Mouse (Mus musculus) left cerebral cortex, adult 11 months (tissue): ENCODE measurements around the gene Arfgef2.

Experiments
- DNase-seq: peaks from one replicate; pipeline ENCODE4 v3.0.0; 2022; ENCODE audit warnings: low spot score

The Arfgef2 gene

GRCm38 (mm10) chr2:166806813-166807212 lies 1.4 kb downstream of the Arfgef2 start:
- DNase-seq: no peak

- DNase-seq: no peak
These were observed 4.1 kb downstream of the Arfgef2 start for GRCm38 (mm10) chr2:166809499-166809898.

- no peak for DNase-seq
These were observed 5.4 kb downstream of the Arfgef2 start for GRCm38 (mm10) chr2:166810821-166811220.

- DNase-seq: no peak
These were observed 13.2 kb downstream of the Arfgef2 start for GRCm38 (mm10) chr2:166818463-166819143.

GRCm38 (mm10) chr2:166819849-166820248 lies 14.5 kb downstream of the Arfgef2 start:
- DNase-seq: no peak

- no peak for DNase-seq
These were observed 15.5 kb downstream of the Arfgef2 start for GRCm38 (mm10) chr2:166820844-166821243.

GRCm38 (mm10) chr2:166821406-166821805 lies 16.0 kb downstream of the Arfgef2 start:
- DNase-seq: no peak

GRCm38 (mm10) chr2:166822119-166822826 lies 16.9 kb downstream of the Arfgef2 start:
- no peak for DNase-seq

GRCm38 (mm10) chr2:166822901-166823300 lies 17.5 kb downstream of the Arfgef2 start:
- no peak for DNase-seq

GRCm38 (mm10) chr2:166824386-166824785 lies 19.0 kb downstream of the Arfgef2 start:
- no peak for DNase-seq

- no peak for DNase-seq
These were observed 19.6 kb downstream of the Arfgef2 start for GRCm38 (mm10) chr2:166824998-166825397.

GRCm38 (mm10) chr2:166826491-166827224 lies 21.3 kb downstream of the Arfgef2 start:
- DNase-seq: no peak

GRCm38 (mm10) chr2:166828306-166828705 lies 22.9 kb downstream of the Arfgef2 start:
- DNase-seq: no peak

- DNase-seq: no peak
These were observed 25.0 kb downstream of the Arfgef2 start for GRCm38 (mm10) chr2:166830350-166830749.

GRCm38 (mm10) chr2:166834091-166834490 lies 28.7 kb downstream of the Arfgef2 start:
- DNase-seq: no peak

- DNase-seq: no peak
These were observed 29.4 kb downstream of the Arfgef2 start for GRCm38 (mm10) chr2:166834796-166835195.

- no peak for DNase-seq
These were observed 30.2 kb downstream of the Arfgef2 start for GRCm38 (mm10) chr2:166835581-166835980.

- DNase-seq: no peak
These were observed 36.4 kb downstream of the Arfgef2 start for GRCm38 (mm10) chr2:166841813-166842212.

- DNase-seq: no peak
These were observed 45.3 kb downstream of the Arfgef2 start for GRCm38 (mm10) chr2:166850691-166851090.

- DNase-seq: no peak
These were observed 46.9 kb downstream of the Arfgef2 start for GRCm38 (mm10) chr2:166852270-166852669.

GRCm38 (mm10) chr2:166855771-166856170 lies 50.4 kb downstream of the Arfgef2 start:
- no peak for DNase-seq

- no peak for DNase-seq
These were observed 51.0 kb downstream of the Arfgef2 start for GRCm38 (mm10) chr2:166856366-166856765.

- no peak for DNase-seq
These were observed 51.7 kb downstream of the Arfgef2 start for GRCm38 (mm10) chr2:166857118-166857517.
